Mouse (Mus musculus): ENCODE results near the gene Jun.

Gene Jun

DNA sequence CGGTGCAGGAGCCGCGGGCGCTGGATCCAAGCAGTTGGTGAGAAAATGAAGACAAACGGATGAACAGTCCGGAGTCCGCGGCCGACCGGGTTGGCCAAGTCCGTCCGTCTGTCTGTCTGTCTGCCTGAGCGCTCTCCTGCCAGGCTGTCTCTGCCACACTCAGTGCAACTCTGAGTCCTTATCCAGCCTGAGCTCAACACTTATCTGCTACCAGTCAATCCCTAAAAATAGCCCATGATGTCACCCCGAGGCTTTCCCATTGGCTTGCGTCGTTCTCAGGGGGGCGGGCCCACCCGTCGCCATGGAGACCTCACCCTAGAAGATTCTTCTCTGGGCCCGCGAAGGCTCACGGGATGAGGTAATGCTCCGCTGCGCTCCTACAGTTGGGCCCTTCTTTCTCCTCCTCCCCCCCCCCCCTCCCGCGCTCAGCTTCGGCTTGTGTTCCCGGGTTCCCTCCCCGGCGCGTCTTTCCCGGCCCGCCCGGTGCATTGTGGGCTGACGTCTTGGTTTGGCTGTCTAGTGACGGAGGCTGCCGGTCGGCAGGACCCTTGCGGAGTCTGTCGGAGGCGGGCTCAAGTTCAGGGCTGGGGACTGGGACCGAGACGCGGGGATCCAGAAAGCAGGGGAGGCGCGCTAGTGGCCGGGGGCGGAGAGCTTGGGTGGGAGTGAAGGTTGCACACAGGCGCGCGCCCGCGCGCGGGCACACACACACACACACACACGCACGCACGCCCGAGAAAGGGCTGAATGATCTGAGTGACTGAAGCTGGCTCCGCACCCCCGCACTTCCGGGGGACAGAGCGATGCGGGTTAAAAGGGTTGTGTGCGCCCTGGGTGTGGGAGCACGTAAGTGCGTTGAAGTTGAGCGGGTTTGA, at the start of gene Jun:
Jun (minus strand) TSS at position 198 of the 875 bp plus-strand sequence.
- DNase-seq (ENCODE audit: low read depth): peak; percentile 100

- DNase-seq (ENCODE audit: low read depth): peak; percentile 33
These were observed 49.7 kb upstream of the Jun start for GRCm38 (mm10) chr4:95101684-95102083.

- DNase-seq (ENCODE audit: low read depth): no peak
These were observed 48.7 kb upstream of the Jun start for GRCm38 (mm10) chr4:95100694-95101093.

DNA sequence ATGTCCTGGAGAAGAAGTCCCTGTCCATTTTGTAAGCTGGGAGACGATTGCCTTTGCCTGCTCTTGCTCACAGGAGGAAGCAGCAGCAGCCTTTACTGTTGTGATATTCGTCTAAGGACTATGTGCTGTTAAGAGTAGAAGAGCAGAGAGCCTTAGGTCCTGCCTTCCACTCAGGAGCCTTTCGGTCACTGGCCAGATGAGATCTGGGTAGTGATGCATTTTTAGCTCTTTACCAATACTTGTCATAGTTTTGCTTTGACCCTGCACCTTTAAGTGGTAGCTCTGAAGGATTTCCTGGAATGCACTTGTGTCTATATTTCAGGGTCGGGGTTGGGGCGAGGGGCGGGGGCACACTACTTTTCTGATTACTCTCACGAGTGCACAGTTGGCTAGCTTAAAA, 47.4 kb upstream of the Jun start:
- no peak for DNase-seq (ENCODE audit: low read depth)

GRCm38 (mm10) chr4:95098722-95099097, 46.7 kb upstream of the Jun start:
- DNase-seq (ENCODE audit: low read depth): no peak

- DNase-seq (ENCODE audit: low read depth): no peak
These were observed 46.1 kb upstream of the Jun start for GRCm38 (mm10) chr4:95097942-95098721.

- DNase-seq (ENCODE audit: low read depth): no peak
These were observed 44.7 kb upstream of the Jun start for GRCm38 (mm10) chr4:95096731-95097130.

DNA sequence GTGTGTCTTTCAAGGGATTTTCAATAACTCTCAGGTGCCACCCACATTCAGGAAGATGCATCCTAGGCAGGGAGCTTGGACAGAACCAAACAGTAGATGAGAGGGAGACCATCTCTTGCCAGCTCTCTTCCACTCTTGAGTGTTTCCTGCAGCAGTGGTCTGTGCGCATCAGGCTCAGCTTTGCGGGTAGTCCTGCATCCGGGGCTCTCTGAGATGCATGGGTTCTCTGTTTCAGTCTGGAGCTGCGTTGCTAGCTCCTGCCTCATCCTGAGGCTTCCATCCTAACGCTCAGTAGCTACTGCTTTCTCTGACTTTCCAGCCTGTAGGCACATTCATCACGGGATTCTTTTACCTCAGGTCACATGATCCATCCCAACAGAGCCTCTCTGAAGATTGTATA, 43.9 kb upstream of the Jun start:
- DNase-seq (ENCODE audit: low read depth): no peak

DNA sequence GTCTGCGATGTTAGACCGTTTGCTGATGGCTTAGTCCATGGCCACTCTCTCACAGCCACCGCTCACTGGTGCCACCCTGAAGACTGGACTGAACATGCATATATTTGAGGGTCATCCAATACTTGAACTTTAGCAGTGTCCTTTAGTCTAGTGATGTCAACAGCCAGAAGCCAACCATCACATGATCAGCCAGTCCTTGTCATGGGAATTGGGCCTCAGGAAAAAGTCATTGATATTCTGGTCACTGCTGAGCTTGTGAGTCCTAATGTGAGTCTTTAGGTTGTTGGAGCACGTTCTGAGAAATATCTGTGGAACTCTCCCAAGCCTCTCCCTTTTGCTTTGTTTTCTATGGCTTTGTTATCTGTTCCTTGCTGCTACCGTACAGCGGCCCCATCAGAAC, 43.3 kb upstream of the Jun start:
- no peak for DNase-seq (ENCODE audit: low read depth)

DNA sequence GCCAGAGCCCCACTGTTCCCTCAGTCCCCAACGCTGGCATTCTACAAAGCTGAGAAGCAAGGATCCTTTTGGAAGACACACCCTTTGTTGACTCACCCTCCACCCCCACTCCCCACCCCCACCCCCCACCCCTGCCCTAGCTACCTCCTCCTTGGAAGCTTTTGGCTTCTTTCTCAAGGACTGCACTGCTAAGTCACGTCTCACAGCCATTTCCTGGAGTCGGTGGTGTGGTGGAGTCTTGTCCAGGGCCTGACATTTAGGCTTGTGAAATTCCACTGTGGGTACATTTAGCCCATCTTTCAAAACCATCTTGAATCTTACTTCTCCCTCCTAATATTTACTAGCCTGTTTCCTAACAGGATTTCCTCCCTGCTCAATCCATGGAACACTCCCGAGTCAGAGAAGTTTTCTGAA, 42.7 kb upstream of the Jun start:
- peak; percentile 76 for DNase-seq (ENCODE audit: low read depth)

DNA sequence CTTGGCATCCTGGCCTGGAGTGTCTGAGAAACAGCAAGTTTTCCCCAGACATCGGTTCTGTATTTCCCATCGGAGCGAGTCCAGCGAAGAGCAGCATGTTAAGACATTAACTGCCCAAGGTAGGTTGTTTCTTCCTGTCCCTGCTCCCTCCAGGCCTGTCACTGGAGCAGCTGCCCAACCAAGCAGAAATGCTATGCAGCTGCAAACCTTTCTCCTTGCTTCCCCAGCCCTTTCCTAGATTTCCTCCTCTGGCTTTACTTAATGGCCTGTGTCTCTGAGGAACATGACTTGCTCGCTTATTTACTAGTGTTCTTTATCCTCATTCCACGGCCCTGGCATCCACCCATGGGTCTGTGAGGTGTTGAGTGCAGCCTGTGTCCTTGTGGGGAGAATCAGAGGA, 41.6 kb upstream of the Jun start:
- no peak for DNase-seq (ENCODE audit: low read depth)

DNA sequence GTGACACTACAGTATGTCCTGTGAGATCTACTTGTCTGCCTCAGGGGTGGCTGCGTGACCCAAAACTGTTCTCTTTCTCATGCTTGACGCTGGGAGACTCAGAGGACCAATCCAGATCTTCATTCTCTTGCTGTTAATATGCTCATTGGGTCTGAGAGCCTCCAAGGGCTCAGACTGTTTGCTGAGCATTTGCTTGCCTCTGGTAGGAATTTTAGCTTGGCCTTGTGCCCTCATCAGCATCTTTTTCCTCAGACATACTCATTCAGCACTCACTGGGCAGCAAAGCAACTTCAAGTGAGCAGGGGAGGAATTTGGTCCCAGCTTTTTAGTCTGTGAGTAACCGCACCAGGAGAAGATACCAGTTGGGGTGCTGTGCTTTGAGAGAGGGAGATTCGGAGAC, 40.5 kb upstream of the Jun start:
- DNase-seq (ENCODE audit: low read depth): no peak

DNA sequence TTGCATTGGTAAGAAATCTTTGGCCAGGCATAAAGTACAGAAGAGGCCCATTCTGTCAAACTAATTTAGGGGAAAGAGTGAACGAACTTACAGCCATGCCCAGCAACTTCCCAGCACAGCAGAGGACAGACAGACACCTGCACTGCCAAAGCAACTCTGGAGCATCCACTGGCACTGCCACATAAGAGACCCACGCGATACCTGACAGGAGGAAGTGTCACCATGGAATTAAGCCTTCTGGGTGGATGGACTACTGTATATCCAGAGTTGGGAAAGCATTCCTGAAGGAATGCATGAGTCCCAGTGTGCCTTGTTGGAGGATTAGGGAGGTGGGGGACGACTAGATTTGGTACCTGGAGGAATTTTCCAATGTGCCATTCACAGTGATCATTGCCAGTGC, 39.5 kb upstream of the Jun start:
- DNase-seq (ENCODE audit: low read depth): no peak

DNA sequence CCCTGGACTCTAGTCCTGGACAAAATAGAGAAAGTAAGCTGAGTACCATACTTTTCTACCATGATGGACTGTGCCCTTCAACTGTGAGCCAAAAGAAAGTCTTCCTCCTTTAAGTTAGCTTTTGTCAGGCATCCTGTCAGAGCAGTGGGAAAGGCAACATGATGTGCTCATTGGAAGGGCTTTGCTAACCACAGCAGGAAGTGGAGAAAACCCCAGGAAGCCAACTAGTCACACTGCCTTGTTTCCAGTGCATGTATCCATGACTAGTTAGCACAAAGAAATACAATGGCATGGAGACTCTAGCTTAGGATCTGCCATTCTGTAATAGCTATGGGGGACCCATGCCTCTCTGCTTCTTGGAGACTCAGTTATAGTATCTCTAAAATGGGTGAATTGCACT, 37.9 kb upstream of the Jun start:
- peak; percentile 64 for DNase-seq (ENCODE audit: low read depth)

DNA sequence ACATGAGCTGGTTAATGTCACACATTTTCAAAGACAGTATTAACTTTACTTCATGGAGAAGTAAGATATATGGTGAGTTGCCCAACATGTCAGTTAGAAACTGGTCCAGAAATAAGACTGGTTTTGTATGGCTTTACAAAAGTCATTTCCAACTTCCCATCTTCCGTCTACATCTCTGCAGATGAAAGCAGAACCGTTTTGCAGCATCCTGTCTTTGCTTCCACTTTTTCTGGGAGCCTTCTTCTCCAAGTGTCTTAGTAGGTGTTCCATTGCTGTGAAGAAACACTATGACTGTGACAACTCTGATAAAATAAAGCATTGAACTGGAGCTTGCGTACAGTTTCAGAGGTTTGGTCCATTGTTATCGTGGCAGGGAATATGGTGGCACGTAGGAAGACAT, 37.0 kb upstream of the Jun start:
- DNase-seq (ENCODE audit: low read depth): no peak

DNA sequence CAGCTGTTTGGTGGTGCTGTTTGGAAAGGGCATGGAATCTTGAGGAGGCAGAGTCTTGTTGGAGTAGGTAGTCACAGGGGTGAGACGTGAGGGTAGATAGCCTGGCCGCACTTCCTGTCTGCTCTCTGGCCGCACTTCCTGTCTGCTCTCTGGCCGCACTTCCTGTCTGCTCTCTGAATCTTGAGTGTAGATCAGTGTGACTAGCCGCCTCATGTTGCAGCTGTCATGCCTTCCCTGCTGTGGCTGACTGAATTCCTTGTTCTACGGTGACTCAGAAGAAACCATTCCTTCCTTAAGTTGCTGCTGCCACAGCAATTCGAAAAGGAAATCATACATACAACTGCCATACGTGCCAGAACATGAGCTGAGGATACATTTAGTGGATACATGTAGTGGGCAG, 31.9 kb upstream of the Jun start:
- peak; percentile 90 for DNase-seq (ENCODE audit: low read depth)

GRCm38 (mm10) chr4:95083191-95083729, 31.2 kb upstream of the Jun start:
- DNase-seq (ENCODE audit: low read depth): no peak

- peak; percentile 48 for DNase-seq (ENCODE audit: low read depth)
These were observed 30.6 kb upstream of the Jun start for GRCm38 (mm10) chr4:95082481-95083088.

GRCm38 (mm10) chr4:95081632-95082031, 29.6 kb upstream of the Jun start:
- peak; percentile 63 for DNase-seq (ENCODE audit: low read depth)

- DNase-seq (ENCODE audit: low read depth): no peak
These were observed 26.6 kb upstream of the Jun start for GRCm38 (mm10) chr4:95078625-95079024.

GRCm38 (mm10) chr4:95076279-95076678, 24.3 kb upstream of the Jun start:
- DNase-seq (ENCODE audit: low read depth): no peak

GRCm38 (mm10) chr4:95075591-95076002, 23.6 kb upstream of the Jun start:
- no peak for DNase-seq (ENCODE audit: low read depth)

DNA sequence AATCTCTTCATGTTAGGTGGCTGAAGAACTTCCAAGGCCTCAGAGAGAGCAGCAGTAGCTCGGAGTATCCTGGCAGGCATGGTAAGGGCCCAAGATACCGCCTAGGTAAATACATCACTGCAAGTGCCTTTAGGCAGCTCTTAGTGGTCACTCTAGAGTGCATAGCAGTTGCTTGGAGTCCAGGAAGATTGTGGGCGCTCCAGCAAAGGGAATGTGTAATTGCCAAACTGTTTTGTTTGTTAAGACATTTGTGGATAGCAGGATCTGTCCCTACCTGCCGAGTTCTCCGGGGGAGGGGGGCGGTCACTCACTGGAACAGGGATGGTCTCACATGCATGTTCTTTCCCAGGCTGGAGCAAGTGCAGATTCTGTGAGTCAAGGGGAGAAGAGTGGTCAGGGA, 22.3 kb upstream of the Jun start:
- DNase-seq (ENCODE audit: low read depth): no peak

Measured in 416B (cell line).